Mouse (Mus musculus): ENCODE measurements at regions not wholly inside any gene's neighbourhood (a gene's known extent, or its start where the extent isn't known, plus 50 kb on each side); places are given as distances from the start of the nearest gene placed in this dataset.

DNA sequence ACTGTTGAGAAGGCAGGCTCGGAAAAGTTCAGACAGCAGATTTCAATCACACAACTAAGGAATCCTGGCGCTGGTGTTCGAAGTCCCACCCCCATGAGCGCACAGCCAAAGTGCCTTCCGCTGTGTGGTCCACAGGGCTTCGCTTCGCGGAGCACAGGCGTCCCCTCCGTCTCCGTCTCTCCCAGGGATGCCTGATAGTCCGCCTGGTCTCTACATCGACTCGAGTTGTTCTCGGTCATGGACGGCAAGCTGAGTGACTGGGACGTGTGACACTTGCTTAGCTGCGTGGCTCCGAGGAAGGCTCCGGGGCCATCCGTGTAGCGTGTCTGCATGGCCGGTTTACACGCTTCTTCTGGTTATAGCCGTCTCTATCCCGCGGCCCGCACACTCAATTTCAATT is 224.0 kb downstream of the Gm26897 start:
- Histone ChIP-seq H3K36me3 (ENCODE audit: control insufficient read depth, insufficient read depth, low read length) (no peaks in the 10 kb centered on the region), H3K27ac (replicated peaks; ENCODE audit: low read depth, low read length) (no peak overlapping the region), H3K4me2 (ENCODE audit: low read depth, severe bottlenecking) (no peak overlapping the region), H3K4me3 (ENCODE audit: low read depth, low read length) (no peak overlapping the region), H3K9ac (ENCODE audit: low read length) (no peak overlapping the region), H3K9me3 (ENCODE audit: control insufficient read depth, low read length) (no peaks in the 10 kb centered on the region), H3K4me1 (ENCODE audit: control insufficient read depth, insufficient read depth, low read length) (no peaks in the 10 kb centered on the region), H3K27me3 (ENCODE audit: control insufficient read depth, insufficient read depth, low read length) (no peaks in the 10 kb centered on the region)
- ATAC-seq (ENCODE audit: insufficient number of reproducible peaks, low FRiP score, low TSS enrichment, low read depth) (no peak), DNase-seq (ENCODE audit: low spot score) (no peak)
- WGBS, result 68% methylated on average over 28 of the region's 28 CpGs

DNA sequence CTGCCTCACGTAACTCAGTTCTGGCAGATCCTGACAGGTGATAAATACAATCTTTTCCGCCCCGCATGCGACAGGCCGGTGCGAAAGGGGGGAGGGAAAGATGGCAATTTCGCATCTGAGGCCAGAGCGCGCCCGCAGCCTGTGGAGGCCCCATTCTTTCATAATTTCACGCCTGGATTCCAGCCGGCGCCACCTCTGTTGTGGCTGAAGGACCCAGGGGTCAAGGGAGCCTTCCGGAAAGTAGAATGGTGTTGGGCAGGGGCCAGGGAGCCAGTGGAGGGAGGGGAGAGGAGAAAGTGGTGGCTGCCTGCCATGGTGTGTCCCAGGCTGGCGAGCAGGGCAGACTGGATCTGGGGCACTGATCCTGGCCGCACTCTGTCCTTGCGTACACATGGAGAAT is 224.5 kb downstream of the Gm26897 start:
- no peak for DNase-seq (ENCODE audit: low spot score)
- 70% methylated on average over 17 of the region's 17 CpGs for WGBS
- Histone ChIP-seq H3K4me1 (ENCODE audit: control insufficient read depth, insufficient read depth, low read length) (no peaks in the 10 kb centered on the region), H3K9me3 (ENCODE audit: control insufficient read depth, low read length) (no peaks in the 10 kb centered on the region), H3K27ac (replicated peaks; ENCODE audit: low read depth, low read length) (no peak overlapping the region), H3K4me2 (ENCODE audit: low read depth, severe bottlenecking) (no peak overlapping the region), H3K4me3 (ENCODE audit: low read depth, low read length) (no peak overlapping the region), H3K27me3 (ENCODE audit: control insufficient read depth, insufficient read depth, low read length) (no peaks in the 10 kb centered on the region), H3K36me3 (ENCODE audit: control insufficient read depth, insufficient read depth, low read length) (no peaks in the 10 kb centered on the region), H3K9ac (ENCODE audit: low read length) (no peak overlapping the region)
- ATAC-seq (ENCODE audit: insufficient number of reproducible peaks, low FRiP score, low TSS enrichment, low read depth), result no peak

DNA sequence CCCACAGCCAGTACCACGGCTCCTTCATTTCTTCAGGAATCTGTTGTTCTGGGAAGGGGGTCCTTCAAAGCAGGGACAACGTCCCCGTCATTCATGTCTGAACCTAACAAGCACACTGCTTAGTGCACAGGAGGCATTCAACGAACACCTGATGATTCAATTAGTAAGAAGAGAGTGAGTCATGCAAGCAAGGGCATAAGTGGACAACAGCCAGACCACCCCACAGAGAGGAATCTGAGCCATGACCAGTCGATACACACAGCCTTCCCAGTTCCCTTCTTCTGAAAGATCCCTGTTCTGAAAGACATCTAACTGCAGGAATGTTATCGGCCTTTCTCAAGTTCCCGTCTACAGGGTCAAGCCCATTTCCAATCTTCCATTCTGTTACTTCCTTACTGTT is 231.6 kb downstream of the Gm26897 start:
- H3K36me3 ChIP-seq (ENCODE audit: control insufficient read depth, insufficient read depth, low read length), result no peaks in the 10 kb centered on the region
- H3K27ac ChIP-seq (replicated peaks; ENCODE audit: low read depth, low read length), result no peak overlapping the region
- DNase-seq (ENCODE audit: low spot score) (no peak), ATAC-seq (ENCODE audit: insufficient number of reproducible peaks, low FRiP score, low TSS enrichment, low read depth) (no peak)
- no peak overlapping the region for H3K4me3 ChIP-seq (ENCODE audit: low read depth, low read length)
- no peaks in the 10 kb centered on the region for H3K4me1 ChIP-seq (ENCODE audit: control insufficient read depth, insufficient read depth, low read length)
- H3K4me2 ChIP-seq (ENCODE audit: low read depth, severe bottlenecking), result no peak overlapping the region
- H3K9me3 ChIP-seq (ENCODE audit: control insufficient read depth, low read length), result no peaks in the 10 kb centered on the region
- WGBS, result 85% methylated on average over 7 of the region's 7 CpGs
- no peak overlapping the region for H3K9ac ChIP-seq (ENCODE audit: low read length)
- no peaks in the 10 kb centered on the region for H3K27me3 ChIP-seq (ENCODE audit: control insufficient read depth, insufficient read depth, low read length)

DNA sequence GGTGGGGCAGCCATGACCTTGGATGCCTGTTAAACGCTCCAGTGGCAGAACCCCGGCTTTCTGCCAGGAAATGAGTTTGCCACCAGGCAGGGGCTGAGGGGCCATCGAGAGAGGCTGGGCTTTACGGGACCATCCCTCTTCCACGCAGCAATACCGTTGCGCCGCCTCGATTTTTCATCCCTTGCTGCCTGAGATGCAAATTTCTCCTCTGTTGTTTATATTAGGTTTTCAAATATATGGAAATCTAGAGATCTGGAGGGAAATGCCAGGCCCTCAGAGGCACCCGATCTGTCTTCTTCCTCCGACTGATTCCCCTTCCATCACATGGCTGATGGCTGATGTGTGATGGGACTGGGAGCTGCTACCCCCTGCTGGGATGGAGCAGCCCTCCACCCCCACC is 234.4 kb downstream of the Gm26897 start:
- H3K36me3 ChIP-seq (ENCODE audit: control insufficient read depth, insufficient read depth, low read length), result no peaks in the 10 kb centered on the region
- ATAC-seq (ENCODE audit: insufficient number of reproducible peaks, low FRiP score, low TSS enrichment, low read depth) (no peak), DNase-seq (ENCODE audit: low spot score) (no peak)
- H3K9me3 ChIP-seq (ENCODE audit: control insufficient read depth, low read length), result no peaks in the 10 kb centered on the region
- no peak overlapping the region for H3K4me3 ChIP-seq (ENCODE audit: low read depth, low read length)
- 73% methylated on average over 11 of the region's 11 CpGs for WGBS
- no peaks in the 10 kb centered on the region for H3K4me1 ChIP-seq (ENCODE audit: control insufficient read depth, insufficient read depth, low read length)
- H3K27me3 ChIP-seq (ENCODE audit: control insufficient read depth, insufficient read depth, low read length), result 0 out of 2 replicates have a peak, but pooled peaks cover 2% of the 10 kb centered on the region
- H3K27ac ChIP-seq (replicated peaks; ENCODE audit: low read depth, low read length), result no peak overlapping the region
- no peak overlapping the region for H3K9ac ChIP-seq (ENCODE audit: low read length)
- H3K4me2 ChIP-seq (ENCODE audit: low read depth, severe bottlenecking), result no peak overlapping the region

DNA sequence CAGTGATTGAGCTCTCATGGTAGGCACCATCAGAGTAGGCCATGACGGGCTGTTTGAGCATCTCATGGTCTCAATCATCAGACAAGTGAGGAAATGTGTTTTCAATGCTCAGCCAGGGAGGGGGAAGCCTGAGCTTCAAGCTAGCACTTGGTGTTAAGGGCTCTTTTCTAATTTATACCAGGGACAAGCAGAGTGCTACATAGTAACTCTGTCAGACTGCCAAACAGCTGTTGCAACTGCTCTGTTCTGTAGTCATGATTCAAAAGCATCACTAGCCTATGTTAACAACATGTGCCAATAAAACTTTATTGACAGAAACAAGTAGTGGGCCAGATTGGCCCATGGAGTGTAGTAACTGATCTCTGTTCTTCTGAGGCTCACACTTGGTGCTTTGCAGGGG is 235.0 kb downstream of the Gm26897 start:
- Histone ChIP-seq H3K27ac (replicated peaks; ENCODE audit: low read depth, low read length) (no peak overlapping the region), H3K9ac (ENCODE audit: low read length) (no peak overlapping the region), H3K36me3 (ENCODE audit: control insufficient read depth, insufficient read depth, low read length) (no peaks in the 10 kb centered on the region), H3K9me3 (ENCODE audit: control insufficient read depth, low read length) (no peaks in the 10 kb centered on the region), H3K4me1 (ENCODE audit: control insufficient read depth, insufficient read depth, low read length) (no peaks in the 10 kb centered on the region), H3K4me2 (ENCODE audit: low read depth, severe bottlenecking) (no peak overlapping the region), H3K27me3 (ENCODE audit: control insufficient read depth, insufficient read depth, low read length) (0 out of 2 replicates have a peak, but pooled peaks cover 2% of the 10 kb centered on the region), H3K4me3 (ENCODE audit: low read depth, low read length) (no peak overlapping the region)
- 47% methylated on average over 1 of the region's 1 CpGs for WGBS
- no peak for DNase-seq (ENCODE audit: low spot score)
- no peak for ATAC-seq (ENCODE audit: insufficient number of reproducible peaks, low FRiP score, low TSS enrichment, low read depth)

DNA sequence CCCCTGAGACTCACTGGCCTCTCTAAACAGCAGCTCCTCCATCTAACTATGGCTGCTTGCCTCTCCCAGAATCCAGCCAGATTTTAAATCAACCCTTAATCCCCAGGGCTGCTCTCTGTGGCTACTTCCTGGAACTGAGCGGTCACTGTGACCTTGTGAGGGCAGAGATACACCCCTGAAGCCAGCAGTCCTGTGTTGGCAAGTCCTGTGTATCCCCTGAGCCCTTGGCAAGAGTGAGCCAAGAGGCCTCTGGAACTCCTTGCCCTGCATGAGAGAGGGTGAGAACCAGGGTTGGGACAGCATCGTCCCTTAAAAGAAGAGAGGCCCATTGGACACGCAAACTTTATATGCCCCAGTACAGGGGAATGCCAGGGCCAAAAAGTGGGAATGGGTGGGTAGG is 237.5 kb downstream of the Gm26897 start:
- Histone ChIP-seq H3K36me3 (ENCODE audit: control insufficient read depth, insufficient read depth, low read length) (no peaks in the 10 kb centered on the region), H3K9me3 (ENCODE audit: control insufficient read depth, low read length) (no peaks in the 10 kb centered on the region; the same call in 1 of the 2 replicates), H3K27me3 (ENCODE audit: control insufficient read depth, insufficient read depth, low read length) (0 out of 2 replicates have a peak, but pooled peaks cover 2% of the 10 kb centered on the region), H3K4me1 (ENCODE audit: control insufficient read depth, insufficient read depth, low read length) (no peaks in the 10 kb centered on the region), H3K4me3 (ENCODE audit: low read depth, low read length) (no peak overlapping the region), H3K4me2 (ENCODE audit: low read depth, severe bottlenecking) (no peak overlapping the region), H3K27ac (replicated peaks; ENCODE audit: low read depth, low read length) (no peak overlapping the region), H3K9ac (ENCODE audit: low read length) (no peak overlapping the region)
- 73% methylated on average over 3 of the region's 3 CpGs for WGBS
- no peak for DNase-seq (ENCODE audit: low spot score)
- no peak for ATAC-seq (ENCODE audit: insufficient number of reproducible peaks, low FRiP score, low TSS enrichment, low read depth)

DNA sequence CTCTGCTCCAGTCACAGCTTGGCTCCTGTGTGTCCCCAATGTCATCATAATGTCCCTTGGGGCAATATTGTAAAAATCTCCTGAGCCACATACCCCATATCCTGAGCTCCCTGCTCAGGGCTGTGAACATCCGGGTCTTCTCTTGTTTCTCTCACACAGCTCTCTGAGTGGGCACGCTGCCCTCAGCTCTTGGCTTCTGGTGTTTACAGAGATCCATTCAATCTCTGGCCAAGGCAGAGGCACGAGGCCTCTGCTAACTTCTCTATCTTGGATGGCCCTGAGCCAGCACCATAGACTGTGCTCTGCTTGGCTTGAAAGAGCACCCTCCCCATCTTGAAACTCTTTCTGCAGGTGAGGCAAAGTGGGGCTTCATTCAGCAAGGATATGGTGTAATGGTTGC is 238.2 kb downstream of the Gm26897 start:
- H3K4me2 ChIP-seq (ENCODE audit: low read depth, severe bottlenecking), result no peak overlapping the region
- H3K9ac ChIP-seq (ENCODE audit: low read length), result no peak overlapping the region
- no peaks in the 10 kb centered on the region for H3K4me1 ChIP-seq (ENCODE audit: control insufficient read depth, insufficient read depth, low read length)
- H3K9me3 ChIP-seq (ENCODE audit: control insufficient read depth, low read length), result no peaks in the 10 kb centered on the region; the same call in 1 of the 2 replicates
- H3K27ac ChIP-seq (replicated peaks; ENCODE audit: low read depth, low read length), result no peak overlapping the region
- ATAC-seq (ENCODE audit: insufficient number of reproducible peaks, low FRiP score, low TSS enrichment, low read depth) (no peak), DNase-seq (ENCODE audit: low spot score) (no peak)
- 0 out of 2 replicates have a peak, but pooled peaks cover 2% of the 10 kb centered on the region for H3K27me3 ChIP-seq (ENCODE audit: control insufficient read depth, insufficient read depth, low read length)
- WGBS, result 77% methylated on average over 3 of the region's 3 CpGs
- H3K4me3 ChIP-seq (ENCODE audit: low read depth, low read length), result no peak overlapping the region
- H3K36me3 ChIP-seq (ENCODE audit: control insufficient read depth, insufficient read depth, low read length), result no peaks in the 10 kb centered on the region

DNA sequence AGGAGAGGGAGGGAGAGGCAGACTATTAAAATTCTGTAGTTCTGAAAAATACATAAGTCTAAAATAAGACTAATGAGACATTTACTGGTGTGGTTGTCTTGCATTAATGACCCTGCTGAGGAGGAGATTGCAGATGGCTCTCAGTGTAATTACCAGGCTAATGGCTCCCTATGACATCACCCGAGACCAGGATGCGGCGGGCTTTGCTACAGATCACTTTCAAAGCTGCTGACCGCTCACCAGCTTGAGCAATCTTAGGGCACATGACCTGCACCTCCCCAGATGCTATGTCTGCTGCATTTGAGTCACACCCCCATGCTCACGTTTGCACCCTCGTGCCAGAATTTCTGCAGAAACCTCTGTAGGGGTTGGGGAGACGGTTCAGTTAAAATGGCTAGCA is 242.0 kb downstream of the Gm26897 start:
- Histone ChIP-seq H3K4me3 (ENCODE audit: low read depth, low read length) (no peak overlapping the region), H3K4me1 (ENCODE audit: control insufficient read depth, insufficient read depth, low read length) (no peaks in the 10 kb centered on the region), H3K9me3 (ENCODE audit: control insufficient read depth, low read length) (no peaks in the 10 kb centered on the region; the same call in 1 of the 2 replicates), H3K4me2 (ENCODE audit: low read depth, severe bottlenecking) (no peak overlapping the region), H3K27ac (replicated peaks; ENCODE audit: low read depth, low read length) (no peak overlapping the region), H3K9ac (ENCODE audit: low read length) (no peak overlapping the region), H3K27me3 (ENCODE audit: control insufficient read depth, insufficient read depth, low read length) (0 out of 2 replicates have a peak, but pooled peaks cover 2% of the 10 kb centered on the region), H3K36me3 (ENCODE audit: control insufficient read depth, insufficient read depth, low read length) (no peaks in the 10 kb centered on the region)
- no peak for DNase-seq (ENCODE audit: low spot score)
- WGBS, result 35% methylated on average over 7 of the region's 7 CpGs
- ATAC-seq (ENCODE audit: insufficient number of reproducible peaks, low FRiP score, low TSS enrichment, low read depth), result no peak

DNA sequence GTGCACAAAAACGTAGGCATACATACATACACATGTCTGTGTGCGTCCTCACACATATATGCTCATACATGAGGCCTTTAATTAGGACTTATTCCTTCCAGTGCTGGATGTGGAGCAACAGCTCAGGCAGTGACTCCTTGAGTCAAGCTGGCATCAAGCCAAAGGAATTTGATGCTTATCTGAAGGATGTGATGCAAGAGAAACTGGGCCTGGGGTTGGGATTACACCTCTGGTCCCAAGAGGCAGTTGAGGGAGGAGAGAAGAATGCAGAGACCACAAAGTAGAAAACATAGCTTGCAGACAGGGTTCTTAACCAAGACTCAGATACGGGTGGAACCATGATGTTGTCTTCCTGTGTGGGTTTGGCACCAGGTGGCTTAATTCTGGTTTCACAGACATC is 245.9 kb downstream of the Gm26897 start:
- H3K36me3 ChIP-seq (ENCODE audit: control insufficient read depth, insufficient read depth, low read length), result no peaks in the 10 kb centered on the region
- no peaks in the 10 kb centered on the region for H3K27me3 ChIP-seq (ENCODE audit: control insufficient read depth, insufficient read depth, low read length)
- H3K27ac ChIP-seq (replicated peaks; ENCODE audit: low read depth, low read length), result no peak overlapping the region
- peaks cover 2% of the 10 kb centered on the region; the same call in 1 of the 2 replicates for H3K9me3 ChIP-seq (ENCODE audit: control insufficient read depth, low read length)
- H3K4me1 ChIP-seq (ENCODE audit: control insufficient read depth, insufficient read depth, low read length), result no peaks in the 10 kb centered on the region
- H3K9ac ChIP-seq (ENCODE audit: low read length), result no peak overlapping the region
- no peak overlapping the region for H3K4me3 ChIP-seq (ENCODE audit: low read depth, low read length)
- WGBS, result 89% methylated on average over 3 of the region's 3 CpGs
- ATAC-seq (ENCODE audit: insufficient number of reproducible peaks, low FRiP score, low TSS enrichment, low read depth) (no peak), DNase-seq (ENCODE audit: low spot score) (no peak)
- H3K4me2 ChIP-seq (ENCODE audit: low read depth, severe bottlenecking), result no peak overlapping the region
